Mouse (Mus musculus): ENCODE data around the gene Gm20388. TPM values are rescaled to one million over a fixed set of nuclear protein-coding genes. Genes with fewer than 3 reads are reported as not detected.

Gm20388 gene
- polyA plus RNA-seq, 1 experiment from 2014 or later = not detected

DNA sequence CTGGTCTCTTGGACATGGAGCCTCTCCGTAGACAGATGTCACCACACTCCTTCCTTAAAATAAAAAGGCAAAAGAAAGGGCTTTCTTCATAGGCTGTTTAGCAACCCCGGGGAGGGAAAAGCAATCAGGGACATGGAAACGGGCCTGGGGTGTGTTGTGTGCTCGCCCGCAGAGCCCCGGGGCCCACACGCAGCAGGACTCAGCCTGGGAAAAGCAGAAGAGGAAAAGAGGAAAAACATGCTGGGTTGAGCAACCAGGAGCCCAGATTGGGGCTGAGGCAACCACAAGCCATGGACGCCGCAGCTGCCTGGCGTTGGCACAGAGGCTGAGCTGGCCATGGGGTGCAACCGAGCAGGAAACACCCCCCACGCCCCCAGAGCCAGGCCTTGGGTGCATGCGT, 775.4 kb downstream of the Gm20388 start:
- Histone ChIP-seq H3K9ac (no peak overlapping the region), H3K9me3 (no peaks in the 10 kb centered on the region), H3K4me3 (no peak overlapping the region), H3K27me3 (no peaks in the 10 kb centered on the region), H3K36me3 (no peaks in the 10 kb centered on the region), H3K4me2 (replicated peaks) (no peak overlapping the region), H3K4me1 (peaks cover 21% of the 10 kb centered on the region; the same call in 1 of the 2 replicates), H3K27ac (no peak overlapping the region)
- no peak for ATAC-seq (ENCODE audit: insufficient number of reproducible peaks, insufficient read depth, low FRiP score, low TSS enrichment)
- WGBS = 85% methylated on average over 13 of the region's 13 CpGs

DNA sequence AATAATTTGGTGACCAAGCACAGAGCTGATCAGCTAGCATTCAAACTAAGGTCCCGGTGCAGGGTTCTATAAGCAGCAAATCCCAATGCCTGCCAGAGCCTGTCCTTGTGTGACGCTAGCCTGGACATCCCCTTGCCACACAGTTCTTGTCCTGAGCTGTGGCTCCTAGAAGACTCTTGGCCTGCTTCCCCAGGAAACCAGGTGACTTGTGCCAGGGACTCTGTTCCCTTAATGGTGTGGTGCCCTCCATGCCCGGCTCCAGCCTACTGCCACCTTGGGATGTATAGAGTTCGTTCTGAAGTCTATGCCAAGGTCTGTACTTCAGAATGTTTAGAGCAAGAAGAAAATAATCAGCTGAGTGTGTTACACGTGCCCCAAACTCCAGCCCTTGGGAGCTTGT, 775.9 kb downstream of the Gm20388 start:
- no peaks in the 10 kb centered on the region for H3K27me3 ChIP-seq
- H3K4me3 ChIP-seq = no peak overlapping the region
- no peak overlapping the region for H3K4me2 ChIP-seq (replicated peaks)
- ATAC-seq (ENCODE audit: insufficient number of reproducible peaks, insufficient read depth, low FRiP score, low TSS enrichment) = no peak
- H3K4me1 ChIP-seq = peaks cover 21% of the 10 kb centered on the region; the same call in 1 of the 2 replicates
- no peaks in the 10 kb centered on the region for H3K36me3 ChIP-seq
- no peak overlapping the region for H3K27ac ChIP-seq
- H3K9ac ChIP-seq = no peak overlapping the region
- 78% methylated on average over 5 of the region's 5 CpGs for WGBS
- H3K9me3 ChIP-seq = no peaks in the 10 kb centered on the region

DNA sequence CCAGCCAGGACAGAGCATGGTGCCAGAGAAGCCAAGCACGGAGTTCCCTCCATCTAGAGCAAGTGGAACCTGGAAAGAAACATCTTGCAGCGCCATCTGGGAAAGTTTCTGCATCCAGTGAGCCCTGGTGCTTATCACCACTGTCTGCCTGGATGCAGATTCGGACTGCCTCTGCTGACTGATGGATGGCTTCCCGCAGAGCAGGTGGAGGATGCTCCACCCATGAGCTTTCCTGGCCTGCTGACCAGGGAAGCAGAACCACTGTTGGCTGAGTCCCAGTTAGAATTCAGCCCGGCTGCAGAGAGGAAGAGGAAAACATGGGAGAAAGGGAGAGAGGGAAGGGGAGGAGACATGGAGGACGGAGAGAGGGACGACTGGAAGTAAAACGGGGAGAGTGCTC, 777.1 kb downstream of the Gm20388 start:
- no peak overlapping the region for H3K27ac ChIP-seq
- 80% methylated on average over 8 of the region's 8 CpGs for WGBS

DNA sequence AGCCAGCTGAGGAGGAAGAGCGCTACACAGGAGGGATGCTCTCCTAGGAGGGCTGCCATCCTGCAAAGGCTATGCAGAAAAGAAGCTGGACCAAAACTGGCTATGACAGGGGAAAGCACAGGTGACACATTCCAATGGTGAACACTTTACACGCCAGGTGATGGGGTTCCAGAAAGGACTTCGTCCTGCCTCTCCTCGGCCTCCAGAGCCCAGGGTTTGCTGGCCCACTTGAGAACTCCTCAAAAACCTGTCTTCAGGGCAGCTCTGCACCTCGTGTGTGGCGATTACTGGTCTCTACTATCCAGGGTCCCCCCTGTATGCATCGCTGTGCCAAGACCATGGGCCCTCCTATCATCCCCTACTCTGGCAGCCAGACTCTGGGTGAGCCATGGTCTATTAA, 777.9 kb downstream of the Gm20388 start:
- no peaks in the 10 kb centered on the region for H3K9me3 ChIP-seq
- no peak for ATAC-seq (ENCODE audit: insufficient number of reproducible peaks, insufficient read depth, low FRiP score, low TSS enrichment)
- no peak overlapping the region for H3K4me2 ChIP-seq (replicated peaks)
- H3K36me3 ChIP-seq = no peaks in the 10 kb centered on the region
- no peak overlapping the region for H3K4me3 ChIP-seq
- no peak overlapping the region for H3K9ac ChIP-seq
- 87% methylated on average over 7 of the region's 7 CpGs for WGBS
- H3K4me1 ChIP-seq = peaks cover 21% of the 10 kb centered on the region; the same call in 1 of the 2 replicates
- H3K27ac ChIP-seq = no peak overlapping the region
- H3K27me3 ChIP-seq = no peaks in the 10 kb centered on the region

More for the DNA sequence above, 777.1 kb downstream of the Gm20388 start:
- no peak for ATAC-seq (ENCODE audit: insufficient number of reproducible peaks, insufficient read depth, low FRiP score, low TSS enrichment)
- H3K4me1 ChIP-seq = peaks cover 21% of the 10 kb centered on the region; the same call in 1 of the 2 replicates
- no peak overlapping the region for H3K9ac ChIP-seq
- no peak overlapping the region for H3K4me3 ChIP-seq
- no peaks in the 10 kb centered on the region for H3K36me3 ChIP-seq
- no peak overlapping the region for H3K4me2 ChIP-seq (replicated peaks)
- H3K27me3 ChIP-seq = no peaks in the 10 kb centered on the region
- no peaks in the 10 kb centered on the region for H3K9me3 ChIP-seq

DNA sequence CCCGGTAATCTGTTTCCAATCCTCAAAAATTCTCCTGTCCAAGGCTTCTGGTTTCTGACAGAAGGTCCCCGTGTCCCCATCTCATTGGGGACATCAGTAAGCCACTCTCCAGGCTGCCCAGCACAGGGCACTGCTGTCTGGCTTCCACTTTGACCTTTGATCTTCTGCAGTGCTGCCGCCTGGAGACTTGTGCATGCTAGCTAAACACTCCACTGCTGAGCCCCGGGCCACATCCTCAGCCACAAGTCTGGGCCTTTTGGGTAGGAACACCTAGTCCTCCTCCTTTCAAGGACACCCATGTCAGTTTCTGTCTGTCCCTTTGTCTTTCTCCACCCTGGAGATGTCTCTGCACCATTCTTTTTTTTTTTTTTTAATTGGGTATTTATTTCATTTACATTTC, 782.3 kb downstream of the Gm20388 start:
- Histone ChIP-seq H3K4me3 (no peak overlapping the region), H3K27ac (no peak overlapping the region), H3K4me2 (replicated peaks) (no peak overlapping the region), H3K9me3 (no peaks in the 10 kb centered on the region), H3K36me3 (no peaks in the 10 kb centered on the region), H3K27me3 (no peaks in the 10 kb centered on the region), H3K4me1 (0 out of 2 replicates have a peak, but pooled peaks cover 5% of the 10 kb centered on the region), H3K9ac (no peak overlapping the region)
- no peak for ATAC-seq (ENCODE audit: insufficient number of reproducible peaks, insufficient read depth, low FRiP score, low TSS enrichment)
- WGBS = 47% methylated on average over 4 of the region's 4 CpGs

DNA sequence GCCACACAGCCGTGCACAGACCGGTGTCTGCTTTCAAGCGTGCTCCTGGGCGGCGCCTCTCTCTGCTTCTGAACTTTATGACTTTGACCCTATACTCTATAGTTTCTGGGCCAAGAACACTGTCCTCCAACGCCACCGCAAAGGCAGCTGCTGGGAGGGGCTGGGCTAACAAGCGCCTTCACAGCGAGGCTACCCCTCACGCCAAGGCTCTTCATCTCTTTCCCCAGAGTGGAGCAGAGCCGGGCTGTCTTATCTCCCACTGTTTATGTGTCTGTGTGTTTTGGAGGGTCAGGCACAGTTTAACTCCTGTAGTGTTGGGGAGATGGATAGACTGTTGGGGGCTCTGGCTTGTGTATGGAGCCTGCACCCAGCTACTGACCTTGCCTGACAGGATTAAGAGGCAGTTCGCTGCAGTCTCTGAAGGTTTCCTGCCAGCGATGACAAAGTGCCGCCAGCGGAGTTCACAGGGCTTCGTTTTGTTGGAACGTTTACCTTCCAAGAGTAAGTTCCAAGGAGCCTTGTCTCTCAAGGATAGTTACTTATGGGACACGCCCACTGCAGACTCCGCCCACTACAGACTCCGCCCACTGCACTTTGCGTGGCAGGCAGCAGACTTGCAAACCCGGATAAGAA, 783.3 kb downstream of the Gm20388 start:
- Histone ChIP-seq H3K4me1 (0 out of 2 replicates have a peak, but pooled peaks cover 5% of the 10 kb centered on the region), H3K36me3 (no peaks in the 10 kb centered on the region), H3K27ac (no peak overlapping the region), H3K4me3 (no peak overlapping the region), H3K4me2 (replicated peaks) (no peak overlapping the region), H3K27me3 (no peaks in the 10 kb centered on the region), H3K9ac (no peak overlapping the region; the same call in 1 of the 2 replicates), H3K9me3 (no peaks in the 10 kb centered on the region)
- 53% methylated on average over 22 of the region's 22 CpGs for WGBS
- ATAC-seq (ENCODE audit: insufficient number of reproducible peaks, insufficient read depth, low FRiP score, low TSS enrichment) = no peak

DNA sequence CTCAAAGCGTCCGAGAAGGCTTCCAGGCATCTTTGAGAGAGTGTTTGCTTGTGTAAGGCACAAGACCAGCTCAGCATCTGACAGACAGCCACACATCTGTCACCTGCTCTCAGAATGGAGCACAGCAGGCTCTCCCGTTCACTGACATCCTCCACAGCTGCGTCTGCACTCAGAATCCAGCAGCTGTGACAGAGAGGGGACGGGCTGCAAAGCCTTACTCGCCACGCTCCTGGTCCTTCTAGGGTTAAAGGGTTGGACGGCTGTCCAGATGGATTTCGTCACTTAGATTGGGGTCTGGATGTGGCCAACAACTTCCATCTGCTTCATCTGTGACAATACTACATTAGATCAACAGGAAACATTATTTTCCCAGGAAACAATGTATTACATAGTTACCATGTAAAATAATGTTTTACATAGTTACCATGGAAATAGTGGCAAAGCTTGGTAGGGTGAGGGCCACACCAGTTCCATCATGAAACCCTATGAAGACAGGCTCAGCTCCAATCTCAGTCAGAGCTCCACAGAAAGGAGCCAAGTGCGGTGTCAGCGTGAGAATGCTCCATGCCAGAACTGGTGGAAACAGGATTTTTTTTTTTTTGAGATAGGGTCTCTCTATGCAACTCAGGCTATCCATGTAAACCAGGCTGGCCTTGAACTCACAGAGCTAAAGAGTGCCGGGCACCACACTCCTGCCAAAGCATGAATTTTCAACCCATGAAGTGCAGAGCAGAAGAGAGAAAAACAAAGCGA, 785.9 kb downstream of the Gm20388 start:
- WGBS = 58% methylated on average over 13 of the region's 13 CpGs
- Histone ChIP-seq H3K9me3 (no peaks in the 10 kb centered on the region), H3K4me3 (no peak overlapping the region), H3K27me3 (no peaks in the 10 kb centered on the region), H3K4me1 (0 out of 2 replicates have a peak, but pooled peaks cover 5% of the 10 kb centered on the region), H3K27ac (no peak overlapping the region), H3K36me3 (no peaks in the 10 kb centered on the region), H3K9ac (no peak overlapping the region), H3K4me2 (replicated peaks) (no peak overlapping the region)
- no peak for ATAC-seq (ENCODE audit: insufficient number of reproducible peaks, insufficient read depth, low FRiP score, low TSS enrichment)

DNA sequence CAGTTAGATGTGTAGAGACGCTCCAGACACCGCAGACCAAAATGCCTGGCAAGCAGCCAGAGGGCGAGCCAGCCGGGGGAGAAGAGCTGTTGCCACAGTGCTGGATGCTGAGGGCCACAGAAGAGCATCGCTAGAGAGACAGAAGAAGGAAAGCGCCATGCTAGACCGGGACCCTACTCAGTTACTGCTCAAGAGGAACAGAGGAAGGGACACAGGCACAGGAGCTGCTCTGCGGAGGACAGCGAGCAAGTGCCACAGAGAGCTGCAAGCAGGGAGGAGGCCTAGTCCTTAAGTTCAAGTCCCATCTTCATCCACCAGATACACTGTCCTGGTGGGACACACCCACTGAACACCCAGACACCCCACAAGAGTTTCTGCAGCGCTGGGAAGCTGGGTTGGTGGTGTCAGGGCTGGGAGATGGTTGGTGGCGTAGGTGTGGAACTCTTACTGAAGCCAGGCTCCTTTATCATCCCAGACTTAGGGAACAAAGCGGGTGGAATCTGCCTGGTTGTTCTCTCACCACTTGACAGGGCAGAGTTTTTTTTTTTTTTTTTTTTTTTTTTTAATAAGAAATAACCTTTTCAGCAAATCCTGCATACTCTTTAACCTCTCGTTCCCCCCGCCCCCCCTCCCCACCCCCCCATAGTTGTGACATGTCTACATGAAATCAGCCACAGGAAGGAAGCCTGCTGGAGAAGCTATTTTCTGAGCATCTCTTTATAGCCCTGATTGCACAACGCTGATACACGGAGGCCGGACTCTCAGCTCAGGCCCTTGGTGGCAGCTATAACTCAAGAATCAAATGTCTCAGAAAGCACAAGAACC, 786.7 kb downstream of the Gm20388 start:
- ATAC-seq (ENCODE audit: insufficient number of reproducible peaks, insufficient read depth, low FRiP score, low TSS enrichment) = no peak
- Histone ChIP-seq H3K9me3 (no peaks in the 10 kb centered on the region), H3K4me3 (no peak overlapping the region), H3K36me3 (no peaks in the 10 kb centered on the region), H3K4me1 (0 out of 2 replicates have a peak, but pooled peaks cover 5% of the 10 kb centered on the region), H3K27ac (no peak overlapping the region), H3K9ac (no peak overlapping the region), H3K4me2 (replicated peaks) (no peak overlapping the region), H3K27me3 (no peaks in the 10 kb centered on the region)
- 82% methylated on average over 17 of the region's 17 CpGs for WGBS

DNA sequence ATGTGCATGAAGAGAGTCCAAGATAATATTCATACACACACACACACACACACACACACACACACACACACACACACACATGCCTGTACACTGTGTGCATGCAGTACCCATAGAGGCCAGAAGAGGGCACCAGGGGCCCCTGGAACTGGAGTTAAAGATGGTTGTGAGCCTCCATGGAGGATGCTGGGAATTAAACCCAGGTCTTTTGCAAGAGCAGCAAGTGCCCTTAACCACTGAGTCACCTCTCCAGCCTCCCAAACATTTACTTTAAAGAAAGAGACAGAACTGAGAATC, 787.3 kb downstream of the Gm20388 start:
- H3K4me2 ChIP-seq (replicated peaks) = no peak overlapping the region
- ATAC-seq (ENCODE audit: insufficient number of reproducible peaks, insufficient read depth, low FRiP score, low TSS enrichment) = no peak
- H3K4me1 ChIP-seq = 0 out of 2 replicates have a peak, but pooled peaks cover 5% of the 10 kb centered on the region
- no peaks in the 10 kb centered on the region for H3K27me3 ChIP-seq
- H3K9me3 ChIP-seq = no peaks in the 10 kb centered on the region
- no peak overlapping the region for H3K4me3 ChIP-seq
- H3K9ac ChIP-seq = no peak overlapping the region
- H3K36me3 ChIP-seq = no peaks in the 10 kb centered on the region
- H3K27ac ChIP-seq = no peak overlapping the region

DNA sequence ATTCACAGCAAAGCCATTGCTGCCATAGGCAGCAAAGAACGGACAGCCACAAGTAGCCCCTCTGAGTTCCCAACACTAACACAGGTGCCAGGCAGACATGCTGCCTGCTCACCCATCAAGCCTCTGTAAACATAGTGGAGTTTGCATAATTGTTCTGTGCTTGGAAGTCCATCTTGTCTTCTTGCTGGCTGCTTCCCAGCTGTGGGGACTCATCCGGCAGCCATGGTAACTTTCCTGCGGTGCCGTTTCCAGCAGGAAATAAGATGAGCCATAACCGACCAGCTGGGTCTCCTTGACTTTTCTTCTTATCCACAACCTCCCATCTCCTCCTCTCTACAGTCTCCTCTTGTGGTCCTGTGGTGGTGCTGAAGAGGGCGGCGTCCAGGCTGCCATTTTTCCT, 787.8 kb downstream of the Gm20388 start:
- Histone ChIP-seq H3K27ac (no peak overlapping the region), H3K9me3 (no peaks in the 10 kb centered on the region), H3K27me3 (no peaks in the 10 kb centered on the region), H3K4me2 (replicated peaks) (no peak overlapping the region), H3K4me3 (no peak overlapping the region), H3K9ac (no peak overlapping the region), H3K4me1 (0 out of 2 replicates have a peak, but pooled peaks cover 5% of the 10 kb centered on the region), H3K36me3 (no peaks in the 10 kb centered on the region)
- WGBS = 89% methylated on average over 7 of the region's 7 CpGs
- ATAC-seq (ENCODE audit: insufficient number of reproducible peaks, insufficient read depth, low FRiP score, low TSS enrichment) = no peak

DNA sequence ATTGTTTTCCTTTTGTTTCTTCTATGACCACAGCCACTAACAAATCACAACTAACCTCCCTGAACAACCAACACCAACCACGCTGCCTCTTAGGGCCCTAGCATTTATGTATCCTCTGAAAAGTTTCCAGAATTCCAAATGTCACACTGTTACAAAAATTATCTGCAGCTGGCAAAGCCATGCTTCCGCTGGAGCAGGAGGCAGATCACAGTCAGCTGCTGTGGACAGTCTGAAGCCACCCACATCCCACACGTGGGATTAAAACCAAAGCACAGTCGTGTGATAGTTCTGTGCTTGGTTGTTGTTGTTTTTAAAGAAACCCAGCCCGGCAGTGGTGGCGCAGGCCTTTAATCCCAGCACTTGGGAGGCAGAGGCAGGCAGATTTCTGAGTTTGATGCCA, 788.4 kb downstream of the Gm20388 start:
- ATAC-seq (ENCODE audit: insufficient number of reproducible peaks, insufficient read depth, low FRiP score, low TSS enrichment) = no peak
- Histone ChIP-seq H3K9me3 (no peaks in the 10 kb centered on the region), H3K36me3 (no peaks in the 10 kb centered on the region), H3K4me2 (replicated peaks) (no peak overlapping the region), H3K4me1 (0 out of 2 replicates have a peak, but pooled peaks cover 5% of the 10 kb centered on the region), H3K27me3 (no peaks in the 10 kb centered on the region), H3K27ac (no peak overlapping the region), H3K4me3 (no peak overlapping the region), H3K9ac (no peak overlapping the region)
- WGBS = 76% methylated on average over 6 of the region's 6 CpGs
